Mouse (Mus musculus) urinary bladder, postnatal 25 days (tissue): ENCODE data around the gene Rfc2.
A peak's percentile ranks its signal among the peaks of the same experiment; 100 is the strongest.

ENCODE experiments used
- DNase-seq: peaks from one replicate; pipeline ENCODE4 v3.0.0; 2022; ENCODE audit warnings: low spot score

Rfc2 gene

DNA sequence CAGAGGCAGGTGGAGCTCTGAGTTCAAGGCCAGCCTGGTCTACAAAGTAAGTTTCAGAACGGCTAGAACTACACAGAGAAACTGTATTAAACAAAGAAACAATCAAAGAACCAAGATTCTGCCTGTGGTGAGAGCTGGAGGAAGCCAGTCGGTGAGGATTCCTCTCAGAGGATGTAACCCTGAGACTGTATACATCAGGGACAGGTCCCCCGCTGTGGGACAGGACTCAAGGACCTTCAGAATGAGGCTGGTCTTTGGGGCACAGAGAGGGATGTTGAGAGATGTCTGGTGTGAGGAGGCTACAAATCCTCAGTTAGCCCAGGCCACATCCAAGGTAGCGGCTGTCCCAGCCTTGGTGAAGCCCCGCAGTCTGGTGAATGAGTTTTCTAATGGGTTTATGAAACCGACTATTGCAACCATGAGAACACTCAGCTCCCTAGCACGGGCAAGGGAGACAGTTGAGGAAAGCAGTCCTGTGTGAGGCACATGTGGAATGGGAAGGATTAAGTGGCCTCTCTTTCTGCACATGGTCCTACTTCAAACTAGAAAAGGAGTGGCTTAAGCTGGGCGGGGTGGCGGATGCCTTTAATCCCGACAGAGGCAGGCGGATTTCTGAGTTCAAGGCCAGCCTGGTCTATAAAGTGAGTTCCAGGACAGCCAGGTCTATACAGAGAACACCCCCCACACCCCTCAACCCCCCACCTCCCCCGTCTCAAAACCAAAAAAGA, 28.9 kb downstream of the Rfc2 start:
- DNase-seq = no peak

DNA sequence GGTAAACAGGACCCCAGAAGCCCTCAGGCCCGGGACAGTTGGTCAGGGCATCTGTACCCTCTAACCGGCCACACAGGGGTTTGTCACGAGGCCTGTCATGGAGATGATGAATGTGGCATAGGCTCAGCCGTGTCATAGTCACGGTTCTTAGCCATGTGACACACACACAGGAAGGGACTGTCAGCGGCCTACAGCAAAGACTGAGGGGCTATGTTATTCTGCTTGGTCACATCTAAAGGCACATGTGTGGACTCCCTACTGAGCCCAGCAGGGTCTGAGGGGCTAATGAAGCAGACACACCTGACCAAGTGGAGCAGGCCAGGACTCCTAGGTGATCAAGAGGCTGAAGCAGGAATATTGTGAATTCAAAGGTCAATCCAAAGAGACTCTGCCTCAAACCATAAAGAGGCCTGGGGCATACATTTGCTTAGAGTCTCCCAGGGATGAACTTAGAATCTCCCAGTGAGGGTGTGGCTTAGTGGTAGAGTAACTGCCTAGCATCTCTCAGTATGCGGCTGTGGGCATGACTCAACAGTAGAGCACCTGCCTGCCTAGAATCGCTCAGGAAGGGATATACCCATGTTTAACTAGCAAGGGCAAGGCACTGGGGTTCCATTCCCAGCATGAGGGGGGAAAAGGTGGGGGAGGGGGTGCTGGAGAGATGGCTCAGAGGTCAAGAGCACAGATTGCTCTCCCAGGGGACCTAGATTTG, 30.8 kb downstream of the Rfc2 start:
- DNase-seq = no peak

DNA sequence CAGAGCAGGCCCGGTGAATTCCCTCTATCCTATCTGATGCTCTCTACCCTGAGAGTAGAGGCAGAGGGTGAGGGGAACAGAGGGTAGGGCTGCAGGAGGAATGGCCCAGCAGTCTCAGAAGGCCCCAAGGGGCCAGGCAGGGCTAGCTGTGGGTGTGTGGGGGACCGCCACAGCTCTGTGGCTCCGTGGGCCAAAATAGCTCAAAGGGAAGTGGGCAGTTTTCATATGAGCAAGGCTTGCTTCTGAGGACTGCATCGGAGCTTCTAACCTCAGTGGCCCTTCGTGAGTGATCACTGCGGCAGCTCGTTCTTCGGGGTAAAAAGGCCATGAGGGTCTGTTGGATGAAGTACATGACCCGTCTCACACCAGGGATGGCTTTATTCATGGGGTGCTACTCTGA, 32.6 kb downstream of the Rfc2 start:
- no peak for DNase-seq

DNA sequence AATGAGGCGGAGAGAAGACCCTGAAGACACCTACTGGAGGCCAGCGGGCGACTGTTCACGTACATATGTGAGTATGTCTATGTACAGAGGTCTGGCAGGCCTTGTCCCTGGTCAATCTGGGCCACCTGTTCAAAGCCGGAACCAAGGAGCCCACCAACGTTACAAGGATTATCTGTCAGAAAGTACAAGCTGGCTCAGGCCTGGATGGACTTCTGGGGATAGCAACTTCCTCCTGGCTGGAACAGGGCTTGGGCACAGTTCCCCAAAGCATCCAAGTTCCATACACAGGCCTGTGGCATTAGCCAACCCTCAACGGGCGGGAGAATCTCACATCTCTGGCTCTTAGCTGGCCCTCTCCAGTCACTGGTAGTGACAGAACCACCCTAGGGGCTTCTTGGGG, 33.1 kb downstream of the Rfc2 start:
- DNase-seq = no peak

- DNase-seq = no peak
Measured at GRCm38 (mm10) chr5:134614802-134615201, 33.6 kb downstream of the Rfc2 start, which contains the start of gene Lat2. Gene Lat2, minus strand, starts transcription at chr5:134615025.

DNA sequence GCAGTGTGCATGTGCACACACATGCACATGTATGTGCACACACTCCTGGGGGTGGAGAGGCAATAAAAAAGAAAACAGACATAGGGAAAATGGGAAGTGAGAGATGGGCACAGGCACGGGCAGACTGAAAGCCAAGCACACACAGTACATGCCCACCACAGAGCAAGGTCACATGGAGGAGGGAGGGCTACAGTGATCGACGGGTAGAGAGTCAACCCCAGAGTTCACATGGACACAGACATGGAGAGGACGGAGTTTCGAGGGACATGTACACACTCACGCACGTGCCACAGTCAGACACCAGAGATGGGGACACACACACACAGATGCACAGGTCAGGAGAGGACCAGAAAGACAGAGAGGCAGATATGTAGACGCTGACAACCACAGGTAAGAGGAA, 34.2 kb downstream of the Rfc2 start:
- no peak for DNase-seq

DNA sequence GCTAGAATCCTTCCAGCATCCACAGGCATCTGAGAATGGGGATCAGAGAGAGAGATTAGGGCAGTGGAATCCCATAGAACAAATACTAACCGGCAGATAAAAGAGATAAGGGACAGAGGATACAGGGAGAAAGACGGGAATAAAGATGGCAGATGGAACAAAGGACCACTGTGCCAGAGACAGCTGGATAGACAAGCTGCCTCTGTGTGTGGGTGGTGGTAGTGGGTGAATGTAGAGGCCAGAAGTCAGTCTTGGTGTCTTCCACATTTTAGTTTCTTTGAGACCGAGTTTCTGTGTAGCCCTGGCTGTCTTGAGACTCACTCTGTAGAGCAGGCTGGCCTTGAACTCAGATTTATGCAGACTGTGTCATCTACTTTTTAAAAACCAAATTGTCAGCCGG, 34.6 kb downstream of the Rfc2 start:
- DNase-seq = no peak

DNA sequence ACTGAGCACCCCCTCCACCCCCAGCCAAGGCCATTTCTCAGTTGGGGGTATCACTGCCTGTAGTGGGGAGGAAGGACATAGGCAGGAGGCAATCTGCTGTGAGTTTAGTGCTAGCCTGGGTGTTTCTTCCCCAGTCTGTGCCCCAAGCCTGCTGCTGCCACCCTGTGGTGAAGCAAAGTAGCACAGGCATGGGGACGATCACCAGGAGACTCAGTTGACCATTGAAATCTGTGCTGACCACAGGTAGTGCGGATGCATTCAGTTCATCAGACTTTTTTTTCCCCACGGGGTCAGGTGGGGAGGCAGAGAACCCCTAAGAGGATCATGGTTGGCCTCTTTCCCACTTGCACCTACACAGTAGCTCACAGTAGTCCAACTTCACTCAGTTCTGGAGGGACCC, 35.9 kb downstream of the Rfc2 start:
- DNase-seq = peak; percentile 71

DNA sequence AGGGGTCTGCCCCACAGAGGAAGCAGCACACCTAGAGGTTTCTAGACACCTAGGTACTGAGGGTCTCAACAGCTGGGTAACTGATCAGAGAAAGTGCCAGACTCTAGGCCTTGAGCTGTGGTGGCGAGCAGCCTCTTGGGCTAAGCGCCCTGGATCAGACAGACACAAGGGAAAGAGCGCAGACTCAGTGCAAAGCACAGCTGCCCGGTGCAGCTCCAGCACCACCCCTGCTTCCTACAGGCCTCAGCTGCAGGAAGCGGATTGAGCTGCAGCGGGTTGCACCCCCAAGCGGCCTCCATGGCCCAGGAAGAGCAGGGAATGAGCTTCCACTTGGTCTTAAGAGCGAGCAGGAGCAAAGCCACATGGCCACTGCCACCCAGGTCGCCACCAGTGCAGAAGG, 39.3 kb downstream of the Rfc2 start:
- DNase-seq = no peak

DNA sequence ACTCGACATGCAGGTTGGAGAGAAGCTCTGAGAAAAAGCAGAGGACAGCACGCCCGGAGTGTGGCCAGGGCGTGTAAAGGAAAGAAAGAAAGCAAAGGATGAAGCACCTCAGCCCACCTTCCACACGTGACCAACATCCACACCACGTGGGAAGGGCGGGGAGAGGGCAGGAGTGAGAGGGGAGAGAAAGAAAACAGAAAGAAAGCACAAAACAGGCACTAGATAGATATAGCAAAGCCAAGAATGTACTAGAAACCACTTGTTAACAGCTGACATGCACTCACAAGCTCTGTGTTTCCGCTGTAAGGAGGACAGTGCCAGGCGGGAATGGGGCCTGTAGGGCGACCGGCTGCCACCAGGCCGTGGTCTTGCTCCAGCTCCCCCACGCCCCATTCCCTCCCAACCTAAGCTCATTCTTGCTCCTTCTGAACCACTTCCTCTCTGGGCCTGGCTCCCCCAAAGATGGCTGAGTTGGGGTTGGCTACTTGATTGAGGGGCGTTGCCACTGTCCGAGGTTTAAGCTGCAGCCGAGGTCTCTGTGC, 40.0 kb downstream of the Rfc2 start:
- DNase-seq = no peak

GRCm38 (mm10) chr5:134622069-134622468, 40.9 kb downstream of the Rfc2 start:
- DNase-seq = no peak

GRCm38 (mm10) chr5:134629508-134629907, 48.3 kb downstream of the Rfc2 start:
- DNase-seq = no peak

DNA sequence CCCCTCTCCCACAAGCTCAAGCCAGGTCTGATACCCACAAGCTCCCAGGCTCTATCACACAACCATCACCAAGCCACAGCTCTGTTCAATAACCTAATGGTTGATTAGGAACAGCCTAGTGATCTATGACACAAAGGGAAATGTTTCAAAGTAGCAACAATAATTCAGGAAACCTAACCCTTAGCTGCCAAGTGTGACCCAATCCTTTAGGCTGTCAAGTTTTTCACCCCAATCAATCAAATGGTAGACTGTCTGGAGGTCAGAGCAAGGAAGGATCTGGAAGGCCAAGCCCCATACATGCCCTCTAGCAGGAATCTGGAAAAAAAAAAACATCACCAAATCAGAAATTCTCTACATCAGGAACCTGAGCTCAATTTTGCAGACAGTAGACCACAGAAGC, 49.7 kb downstream of the Rfc2 start:
- DNase-seq = no peak

DNA sequence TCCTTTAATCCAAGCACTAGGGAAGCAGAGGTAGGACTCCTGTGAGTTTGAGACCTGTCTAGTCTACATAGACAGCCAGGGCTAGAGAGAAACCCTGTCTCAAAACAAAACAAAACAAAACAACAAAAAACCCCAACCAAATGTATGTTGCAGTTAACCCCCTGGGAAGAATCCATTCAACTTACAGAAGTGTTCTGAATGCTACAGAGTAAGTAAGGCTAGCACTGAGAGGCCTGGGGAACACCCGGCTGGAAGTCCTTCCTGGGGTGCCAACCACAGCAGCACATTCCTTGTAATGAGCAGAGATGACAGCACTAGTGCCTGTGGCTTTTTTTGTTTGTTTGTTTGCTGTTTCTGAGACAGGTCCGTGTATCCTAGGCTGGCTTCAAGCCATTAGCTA, 51.7 kb downstream of the Rfc2 start:
- DNase-seq = no peak

GRCm38 (mm10) chr5:134637820-134638367, 56.7 kb downstream of the Rfc2 start:
- DNase-seq = no peak

- no peak for DNase-seq
Measured at GRCm38 (mm10) chr5:134638461-134639268, 57.5 kb downstream of the Rfc2 start.

DNA sequence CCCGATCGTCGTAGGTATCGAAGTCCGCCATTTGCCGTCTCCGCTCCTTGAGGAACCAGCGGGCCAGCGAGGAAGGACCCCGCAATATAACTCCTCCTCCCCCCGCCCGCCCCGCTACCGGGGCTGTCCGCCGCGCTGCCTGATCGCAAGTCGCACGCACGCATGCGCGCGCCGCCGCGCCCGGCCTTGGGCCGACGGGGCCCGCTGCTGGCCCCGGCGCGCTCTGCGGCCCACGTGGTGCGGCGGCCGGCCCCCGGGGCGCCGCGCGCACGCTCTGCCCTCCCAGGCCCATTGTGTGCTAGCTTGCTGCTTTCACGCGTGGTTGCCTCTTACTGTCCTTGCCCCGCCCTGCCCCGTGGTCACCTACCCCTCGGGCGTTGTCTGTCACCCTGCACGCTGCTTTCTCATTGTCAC, 58.1 kb downstream of the Rfc2 start, which contains the start of gene Eif4h:
Gene Eif4h, minus strand, starts transcription at position 222 of the 414 bp plus-strand sequence.
- peak; percentile 98 for DNase-seq

GRCm38 (mm10) chr5:134640371-134640770, 59.2 kb downstream of the Rfc2 start:
- no peak for DNase-seq

DNA sequence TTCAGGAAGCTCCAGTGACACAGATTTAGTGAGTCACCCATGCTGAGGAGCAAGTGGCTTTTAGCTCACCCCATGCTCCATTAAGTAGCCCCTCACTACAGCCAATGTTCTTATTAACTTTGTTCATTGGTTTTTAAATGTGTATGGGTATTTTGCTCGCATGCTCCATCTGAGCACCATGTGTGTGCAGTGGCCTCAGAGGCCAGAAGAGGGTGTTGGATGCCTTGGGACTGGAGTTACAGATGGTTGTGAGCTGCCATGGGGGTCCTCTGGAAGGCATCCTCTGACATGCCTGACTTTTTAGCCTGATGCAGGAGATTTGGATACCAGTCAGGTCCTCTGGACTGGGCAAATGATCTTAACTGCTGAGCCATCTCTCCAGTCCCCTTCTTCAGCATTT, 63.0 kb downstream of the Rfc2 start:
- no peak for DNase-seq

DNA sequence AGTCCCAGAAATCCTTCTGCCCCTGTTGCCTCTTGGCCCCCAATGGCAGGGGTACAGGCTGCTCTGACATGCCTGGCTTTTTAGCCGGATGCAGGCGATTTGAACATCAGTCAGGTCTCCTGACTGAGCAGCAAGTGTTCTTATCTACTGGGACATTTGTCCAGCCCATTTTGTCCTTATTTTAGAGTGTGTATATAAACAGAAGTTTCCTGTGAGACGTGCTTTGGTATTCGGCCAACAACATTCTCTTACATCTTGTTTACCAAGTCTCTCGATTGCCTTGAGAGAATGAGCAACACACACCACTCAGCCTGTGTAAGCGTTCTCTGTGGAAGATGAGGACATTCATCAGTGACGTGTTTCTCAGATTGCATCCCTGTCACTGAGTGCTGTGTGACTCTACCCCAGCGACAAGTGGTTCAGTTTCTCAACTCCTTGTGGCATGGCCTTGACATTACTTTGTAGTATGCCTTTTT, 63.5 kb downstream of the Rfc2 start:
- no peak for DNase-seq

DNA sequence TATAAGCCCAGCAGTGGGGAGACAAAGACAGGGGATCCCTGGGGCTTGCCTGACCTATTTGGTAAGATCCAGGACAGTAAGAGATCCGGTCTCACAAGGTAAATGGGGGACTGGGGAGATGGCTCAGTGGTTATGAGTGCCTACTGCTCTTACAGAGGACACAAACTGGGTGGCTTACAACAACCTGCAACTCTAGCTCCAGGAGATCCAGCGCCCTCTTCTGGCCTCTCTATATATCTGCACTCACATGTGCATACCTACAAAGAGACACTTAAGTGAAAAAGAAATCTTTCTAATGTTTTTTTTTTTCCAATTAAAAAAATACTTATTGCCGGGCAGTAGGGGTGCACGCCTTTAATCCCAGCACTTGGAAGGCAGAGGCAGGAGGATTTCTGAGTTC, 65.3 kb downstream of the Rfc2 start:
- DNase-seq = no peak

DNA sequence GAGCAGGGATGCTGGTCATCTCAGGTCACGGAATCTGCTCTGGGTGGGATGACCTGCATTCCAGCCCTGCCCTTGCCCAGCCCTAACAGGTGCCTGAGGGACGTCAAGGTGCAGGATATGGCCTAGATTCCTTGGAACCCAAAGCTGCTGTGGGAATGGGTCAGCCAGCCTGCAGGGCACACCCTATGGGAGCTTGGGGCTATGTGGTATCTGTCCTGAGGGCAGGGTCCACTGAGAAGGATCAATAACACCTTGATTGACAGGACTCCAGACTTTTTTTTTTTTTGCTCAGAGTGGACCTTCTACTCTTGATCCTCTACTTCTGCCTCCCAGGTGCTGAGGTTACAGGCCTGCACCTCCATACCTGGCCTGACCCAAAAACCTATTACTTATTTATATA, 66.2 kb downstream of the Rfc2 start:
- DNase-seq = no peak
